Mouse (Mus musculus) testis, postnatal 14 days (tissue): ENCODE results near the gene Parva.

Experiments used
- DNase-seq: peaks from one replicate; pipeline ENCODE4 v3.0.0; 2021; ENCODE audit warnings: low spot score

Gene Parva

DNA sequence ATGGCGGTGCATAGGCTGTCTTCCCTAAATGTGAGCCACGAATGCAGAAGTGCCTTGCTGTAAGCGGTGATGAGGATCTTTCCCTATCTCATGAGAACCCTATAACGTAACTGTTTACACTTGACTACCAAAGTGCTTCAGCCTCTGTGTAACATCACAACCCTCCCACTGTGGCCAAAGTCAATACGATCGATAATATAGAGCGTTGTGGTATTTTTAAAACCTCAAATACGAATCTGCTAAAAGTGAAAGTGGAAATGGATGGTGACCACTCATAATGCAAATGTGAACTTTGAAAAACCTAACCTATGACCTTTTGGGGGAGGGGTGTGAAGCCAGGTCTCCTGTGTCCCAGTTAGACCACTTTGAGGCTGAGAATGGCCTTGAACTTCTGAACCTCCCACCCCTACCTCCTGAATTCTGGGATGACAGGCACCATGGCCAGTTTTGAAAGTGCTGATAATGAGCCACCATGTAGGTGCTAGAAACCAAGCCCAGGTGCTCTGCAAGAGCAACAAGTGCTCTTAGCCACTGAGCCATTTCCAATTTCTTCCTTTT lies 87.4 kb downstream of the Parva start:
- no peak for DNase-seq

DNA sequence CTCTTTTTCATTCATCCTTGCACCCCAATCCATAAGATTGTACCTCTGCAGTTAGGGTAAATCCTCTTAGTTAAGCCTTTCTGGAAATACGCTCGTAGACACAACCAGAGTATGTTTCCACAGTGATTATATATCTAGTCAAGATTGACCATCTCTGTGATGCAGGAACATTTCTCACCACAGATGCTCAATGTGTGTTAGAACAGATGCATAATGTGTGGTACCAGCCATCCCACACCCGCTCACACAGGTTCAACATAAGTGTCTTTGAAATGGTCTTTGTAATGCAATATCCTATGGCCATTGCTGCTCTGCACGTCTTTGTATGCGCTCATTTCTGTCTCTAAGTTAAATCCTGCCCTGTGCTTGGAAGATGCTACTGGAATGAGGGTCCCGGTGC lies 98.2 kb downstream of the Parva start:
- no peak for DNase-seq

- no peak for DNase-seq
Measured at GRCm38 (mm10) chr7:112526226-112526625, 98.9 kb downstream of the Parva start.

DNA sequence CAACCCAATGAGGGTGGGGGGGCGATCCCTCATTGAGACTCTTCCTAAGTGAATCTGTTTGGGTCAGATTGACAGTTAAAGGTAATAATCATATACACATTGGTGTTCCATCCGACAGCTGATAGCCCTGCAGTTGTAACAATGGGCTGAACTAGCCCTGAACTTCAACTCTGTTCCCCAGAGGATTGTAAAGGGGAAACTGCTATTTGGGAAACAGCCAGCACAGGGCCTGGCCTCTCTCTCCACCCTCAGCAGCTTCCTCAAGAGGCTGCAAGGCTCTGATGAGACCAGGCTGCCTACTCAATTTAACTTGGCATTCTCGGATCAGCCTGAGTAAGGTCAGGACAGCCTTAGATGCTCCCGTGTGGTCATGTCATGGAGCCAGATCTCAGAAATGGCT lies 99.9 kb downstream of the Parva start:
- DNase-seq = no peak

DNA sequence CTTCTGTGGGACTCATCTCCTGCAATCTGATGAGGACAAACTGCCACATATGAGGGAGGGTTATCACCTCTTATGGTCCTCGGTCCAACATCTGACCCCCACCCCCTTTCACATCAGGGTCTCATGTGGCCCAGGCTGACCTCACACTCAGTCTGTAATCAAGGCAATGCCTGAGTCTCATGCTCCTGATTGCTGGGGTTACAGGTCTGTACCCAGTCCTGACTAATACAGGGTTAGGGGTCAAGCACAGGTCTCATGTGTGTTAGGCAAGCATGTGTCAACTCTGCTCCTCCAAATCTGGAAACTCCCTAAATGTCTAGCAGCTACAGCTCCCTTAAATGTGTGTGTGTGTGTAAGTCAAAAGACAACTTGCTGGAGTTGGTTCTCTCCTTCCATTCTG lies 100.8 kb downstream of the Parva start:
- DNase-seq = no peak

- no peak for DNase-seq
Measured at GRCm38 (mm10) chr7:112528582-112529360, 101.5 kb downstream of the Parva start.

- no peak for DNase-seq
Measured at GRCm38 (mm10) chr7:112530924-112531323, 103.6 kb downstream of the Parva start.

GRCm38 (mm10) chr7:112534148-112534547 lies 106.8 kb downstream of the Parva start:
- no peak for DNase-seq

DNA sequence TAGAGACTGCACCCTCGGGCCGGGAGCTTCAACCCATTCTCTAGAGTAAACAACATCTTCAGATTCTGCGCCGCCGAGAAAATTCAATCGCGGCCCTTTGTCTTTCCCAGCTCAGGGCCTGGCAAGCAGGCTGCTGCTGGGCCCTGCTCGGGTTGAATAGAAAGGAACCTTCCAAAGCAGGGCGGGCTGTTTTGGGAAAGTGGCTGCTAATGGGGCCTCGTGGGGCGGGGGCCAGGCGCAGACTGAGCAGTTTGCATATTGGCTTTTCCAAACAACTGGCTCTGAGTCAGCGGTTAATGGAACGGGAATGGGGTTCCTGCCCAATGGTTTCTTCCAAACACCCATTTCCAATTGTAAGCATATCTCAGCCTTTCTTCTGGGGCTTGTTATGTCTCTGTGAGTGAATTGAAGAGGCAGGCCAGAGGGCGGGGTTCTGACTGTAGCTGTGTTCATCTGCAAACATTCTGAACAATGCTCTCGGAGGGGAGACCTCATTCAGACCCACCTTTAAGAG lies 108.2 kb downstream of the Parva start:
- peak; percentile 22 for DNase-seq

- no peak for DNase-seq
Measured at GRCm38 (mm10) chr7:112549136-112549535, 121.8 kb downstream of the Parva start.

DNA sequence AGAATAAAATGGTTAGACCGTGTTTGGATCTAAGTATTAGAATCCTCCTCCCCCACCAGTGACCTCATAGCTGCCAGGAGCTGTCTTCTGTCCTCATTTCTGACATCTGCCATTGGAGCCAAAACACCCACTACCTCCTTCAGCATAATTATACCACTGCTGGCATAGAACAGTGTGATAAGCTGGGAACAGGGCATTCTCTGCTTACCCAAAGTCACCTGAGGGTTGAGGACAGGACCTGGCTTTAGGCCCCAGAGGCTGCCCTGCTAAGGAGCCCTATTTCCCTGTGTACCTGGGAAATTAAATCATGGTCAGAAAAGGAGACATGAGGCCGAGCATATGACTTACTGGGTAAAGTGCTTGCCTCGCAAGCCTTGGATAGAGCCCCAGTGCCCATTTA lies 134.2 kb downstream of the Parva start:
- DNase-seq = no peak

DNA sequence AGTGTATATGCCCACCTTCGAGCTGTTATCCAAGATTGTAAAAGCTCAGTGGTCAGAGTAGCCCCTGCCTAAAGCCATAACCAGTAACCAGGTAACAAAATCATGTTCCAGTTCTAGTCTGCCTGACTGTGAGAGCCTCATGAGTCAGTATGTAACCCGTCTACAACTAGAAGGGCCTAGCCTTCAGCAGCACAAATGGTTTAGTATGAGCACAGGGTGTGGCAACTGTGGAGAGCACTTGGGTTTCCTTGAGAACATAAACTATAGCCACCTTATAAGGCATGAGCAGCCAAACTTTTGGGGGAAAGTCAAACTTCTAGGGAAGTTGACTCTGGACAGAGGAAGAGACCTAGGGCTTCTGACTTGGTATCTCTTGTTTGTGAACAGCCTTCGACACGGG lies 139.7 kb downstream of the Parva start:
- no peak for DNase-seq

DNA sequence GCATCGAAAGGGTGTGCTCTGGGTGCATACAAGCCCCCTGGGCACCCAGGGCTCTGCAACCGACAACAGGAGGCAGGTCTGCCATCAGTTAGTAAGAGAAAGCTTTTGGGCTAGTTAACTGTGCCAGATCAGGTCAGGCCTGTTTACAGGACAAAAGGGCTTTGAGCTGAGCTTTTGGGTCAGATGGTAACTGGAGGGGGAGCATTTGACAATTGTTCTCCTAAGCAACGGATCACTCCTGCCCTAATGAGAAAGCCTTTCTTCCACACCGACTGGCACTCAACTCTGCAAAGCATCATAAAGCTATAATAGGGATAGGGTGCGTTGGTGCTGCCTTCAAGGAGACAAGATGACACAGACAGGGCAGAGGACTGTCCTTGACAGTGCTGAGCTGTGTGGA lies 141.7 kb downstream of the Parva start:
- DNase-seq = no peak

DNA sequence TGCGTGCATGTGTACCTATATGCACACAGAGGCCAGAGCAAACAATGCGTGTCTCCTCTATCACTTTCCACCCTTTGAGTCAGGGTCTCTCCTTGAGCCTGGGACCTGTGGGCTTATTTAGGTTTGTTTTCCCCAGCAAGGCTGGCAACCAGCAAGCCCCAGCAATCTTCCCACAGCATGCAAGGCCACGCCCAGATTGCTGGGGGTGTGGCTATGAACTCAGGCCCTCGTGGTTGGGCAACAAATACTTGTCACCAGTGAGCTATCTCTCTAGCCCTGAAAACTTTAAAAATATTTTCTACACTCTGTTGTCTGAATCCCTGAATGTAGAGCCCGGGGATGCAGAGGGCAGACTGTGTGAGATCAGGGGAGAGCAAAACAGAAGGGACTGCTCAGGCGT lies 154.3 kb downstream of the Parva start:
- no peak for DNase-seq

DNA sequence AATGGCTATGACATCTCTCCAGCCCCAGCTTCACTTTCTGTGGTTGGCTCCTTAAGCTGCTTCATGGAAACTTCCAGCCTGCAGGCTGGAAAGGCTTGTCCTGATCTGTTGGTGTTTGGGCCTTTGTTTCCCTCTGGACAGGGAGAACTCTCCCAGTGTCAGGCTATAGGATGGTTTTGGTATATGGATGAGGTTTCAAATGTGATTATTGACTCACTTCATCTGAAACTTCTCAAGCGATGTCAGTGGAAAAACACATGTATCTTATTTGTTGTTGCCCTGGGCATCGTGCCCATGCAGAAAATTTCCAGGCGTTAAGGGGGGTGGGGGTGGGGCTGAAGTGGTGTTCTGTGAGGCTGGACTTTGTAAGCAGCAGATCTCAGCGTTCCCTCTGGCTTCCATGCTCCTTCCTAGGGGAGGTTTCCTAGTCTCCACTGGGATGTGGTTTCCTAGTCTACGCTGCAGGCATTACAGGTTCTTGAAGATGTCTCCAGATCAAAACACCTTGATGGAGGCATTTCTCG lies 155.6 kb downstream of the Parva start:
- DNase-seq = no peak

- DNase-seq = no peak
Measured at GRCm38 (mm10) chr7:112587449-112587848, 160.1 kb downstream of the Parva start.

GRCm38 (mm10) chr7:112589530-112589929 lies 162.2 kb downstream of the Parva start:
- no peak for DNase-seq

DNA sequence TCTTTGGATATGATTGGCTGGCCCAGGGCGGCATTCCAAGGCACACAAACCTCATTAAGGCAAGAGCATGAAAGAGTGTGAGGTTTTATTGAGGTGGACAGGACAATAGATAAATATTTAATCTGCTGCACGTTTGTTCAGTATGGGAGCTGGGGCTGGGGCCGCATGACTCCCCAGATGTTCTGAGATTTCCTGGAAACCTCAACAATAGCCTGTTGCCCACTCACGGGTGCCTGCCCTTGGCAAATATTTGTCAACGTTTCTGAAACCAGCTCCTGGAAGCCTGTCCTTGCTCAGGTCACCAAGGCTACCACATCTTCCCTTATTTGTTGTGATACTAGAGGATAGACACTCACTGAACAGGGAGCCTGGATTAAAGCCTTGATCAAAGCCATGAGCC lies 166.3 kb downstream of the Parva start:
- no peak for DNase-seq

- DNase-seq = peak; percentile 8
Measured at GRCm38 (mm10) chr7:112595226-112595850, 168.0 kb downstream of the Parva start.

DNA sequence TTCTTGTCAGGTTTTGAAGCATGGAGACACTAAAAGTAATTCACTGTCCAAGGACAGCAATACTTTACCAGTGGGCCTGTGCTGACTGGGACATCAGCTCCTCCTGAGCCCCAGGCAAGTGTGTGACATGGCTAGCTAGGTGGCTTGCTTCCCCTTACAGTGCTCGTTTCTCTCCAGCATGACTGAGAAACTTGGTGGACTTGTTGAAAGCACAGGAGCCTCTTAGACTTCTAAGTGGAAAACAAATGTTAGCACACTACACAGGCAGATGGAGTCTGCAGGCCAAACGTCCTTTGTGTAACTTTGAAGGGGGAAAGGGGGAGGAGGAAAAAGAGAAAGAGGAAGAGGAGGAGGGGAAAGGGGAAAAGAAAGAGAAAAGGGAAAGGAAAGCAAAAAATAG lies 172.3 kb downstream of the Parva start:
- no peak for DNase-seq

GRCm38 (mm10) chr7:112600163-112600562 lies 172.9 kb downstream of the Parva start:
- DNase-seq = peak; percentile 52

- no peak for DNase-seq
Measured at GRCm38 (mm10) chr7:112602966-112603365, 175.7 kb downstream of the Parva start.
